Mouse (Mus musculus) heart, embryonic 14.5 days (tissue): ENCODE data around the gene Cyb5r1. TPM values are rescaled to one million over a fixed set of nuclear protein-coding genes. Genes with fewer than 3 reads are reported as not detected.

Experiments used
- ATAC-seq: fragments of 200-750 bp; cut with Nextera tagmentation; 2 replicates; pipeline ENCODE4 v1.8.0; 2017; ENCODE audit warnings: low read depth, moderate TSS enrichment; ENCODE audit not compliant: insufficient number of reproducible peaks, insufficient read depth, low FRiP score
- H3K27ac ChIP-seq, 2 experiments: fragments of 200-500 bp in 1 of 2; fragments of 300-500 bp in 1 of 2; sonication (generic) in 1 of 2; replicated peaks in 1 of 2; 2 replicates each; pipeline ENCODE4 v1.5.1; 2012 to 2014; ENCODE audit warnings: low read depth in 2 of 2, low read length in 2 of 2, control low read depth in 1 of 2, mild to moderate bottlenecking in 1 of 2, mixed read lengths in 1 of 2; ENCODE audit not compliant: control insufficient read depth in 1 of 2, insufficient read depth in 1 of 2
- H3K27me3 ChIP-seq: fragments of 300-500 bp; sonication (generic); 2 replicates; pipeline ENCODE4 v1.6.1; 2014; ENCODE audit warnings: mild to moderate bottlenecking, low read length, control low read depth; ENCODE audit not compliant: control insufficient read depth, insufficient read depth
- H3K36me3 ChIP-seq: fragments of 300-500 bp; sonication (generic); 2 replicates; pipeline ENCODE4 v1.6.1; 2014; ENCODE audit warnings: mild to moderate bottlenecking, control low read depth, low read length, mixed read lengths; ENCODE audit not compliant: control insufficient read depth, insufficient read depth
- H3K4me1 ChIP-seq, 2 experiments: fragments of 200-500 bp in 1 of 2; fragments of 300-500 bp in 1 of 2; sonication (generic) in 1 of 2; 2 replicates each; pipeline ENCODE4 v1.6.1; 2012 to 2014; ENCODE audit warnings: low read length in 2 of 2, control low read depth in 1 of 2, mixed read lengths in 1 of 2; ENCODE audit not compliant: control insufficient read depth in 2 of 2, insufficient read depth in 2 of 2
- H3K4me2 ChIP-seq: fragments of 300-500 bp; sonication (generic); 2 replicates; pipeline ENCODE4 v1.6.1; 2014; ENCODE audit warnings: mild to moderate bottlenecking, low read length
- H3K4me3 ChIP-seq, 2 experiments: fragments of 200-500 bp in 1 of 2; fragments of 300-500 bp in 1 of 2; sonication (generic) in 1 of 2; 2 replicates each; pipeline ENCODE4 v1.5.1; 2012 to 2014; ENCODE audit warnings: low read length in 2 of 2, mild to moderate bottlenecking in 2 of 2, control low read depth in 1 of 2, low read depth in 1 of 2, moderate library complexity in 1 of 2; ENCODE audit not compliant: control insufficient read depth in 1 of 2, insufficient read depth in 1 of 2
- H3K9ac ChIP-seq: fragments of 300-500 bp; sonication (generic); 2 replicates; pipeline ENCODE4 v1.6.1; 2014; ENCODE audit warnings: mild to moderate bottlenecking, low read length
- H3K9me3 ChIP-seq: fragments of 300-500 bp; sonication (generic); 2 replicates; pipeline ENCODE4 v1.6.1; 2016; ENCODE audit warnings: low read length, control low read depth; ENCODE audit not compliant: control insufficient read depth
- WGBS: fragments of 180-500 bp; shearing (Covaris S2); extraction: QIAGEN DNeasy Blood & Tissue Kit; methylation state at CpG from one replicate; pipeline ENCODE4 v1.1.7; 2014; 5-methylcytosine and 5-hydroxymethylcytosine counted together
- polyA plus RNA-seq: library from polyadenylated mRNA; unstranded; fragments of >200 nt; fragmentation: Nextera tagmentation; extraction: Ambion mirVana; gene quantifications from 2 replicates; pipeline ENCODE4 v1.2.1, GENCODE M21; 2014

The Cyb5r1 gene
- polyA plus RNA-seq, 1 experiment from 2014 or later, result 40.6 TPM

DNA sequence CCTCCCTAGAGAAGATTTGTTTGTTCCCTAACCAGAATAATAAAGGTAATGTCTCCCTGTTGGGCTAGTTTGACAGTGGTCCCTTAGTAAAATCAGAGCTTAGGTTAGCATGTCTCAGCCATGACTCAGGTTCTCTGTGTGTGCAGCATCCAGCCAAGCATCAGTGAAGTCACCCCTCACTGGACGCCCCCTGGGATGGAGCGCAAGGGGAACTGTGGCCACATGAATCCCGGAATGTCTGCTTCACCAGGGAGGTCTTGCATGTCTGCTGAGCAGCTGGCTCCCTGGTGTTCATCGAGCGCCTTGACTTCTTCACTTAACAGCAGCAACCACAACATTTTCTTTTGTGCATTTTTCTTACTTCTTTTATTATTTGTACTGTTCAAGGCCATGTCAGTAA is 11.5 kb upstream of the Cyb5r1 start:
- Histone ChIP-seq H3K27me3 (no peaks in the 10 kb centered on the region), H3K4me1 (no peaks in the 10 kb centered on the region), H3K36me3 (no peaks in the 10 kb centered on the region), H3K9me3 (no peaks in the 10 kb centered on the region), H3K27ac (no peak overlapping the region), H3K4me3 (no peak overlapping the region), H3K9ac (no peak overlapping the region), H3K4me2 (no peak overlapping the region)
- WGBS, result 47% methylated on average over 5 of the region's 5 CpGs
- ATAC-seq, result no peak

DNA sequence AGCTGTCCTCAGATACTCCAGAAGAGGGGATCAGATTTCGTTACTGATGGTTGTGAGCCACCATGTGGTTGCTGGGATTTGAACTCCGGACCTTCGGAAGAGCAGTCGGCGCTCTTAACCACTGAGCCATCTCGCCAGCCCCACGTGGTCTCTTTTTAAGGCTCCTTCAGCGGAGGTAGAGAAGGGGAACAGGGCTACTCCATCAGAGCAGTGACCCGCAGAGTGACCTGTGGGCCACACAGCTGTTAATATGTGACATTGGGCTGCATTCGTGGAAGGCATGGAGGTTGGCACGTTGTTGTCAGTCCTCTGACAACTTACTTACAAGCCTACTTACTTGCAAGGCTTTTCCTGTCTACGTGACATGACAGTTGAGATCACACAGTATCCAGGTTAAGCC is 7.1 kb upstream of the Cyb5r1 start:
- H3K9ac ChIP-seq, result no peak overlapping the region
- H3K9me3 ChIP-seq, result peaks cover 3% of the 10 kb centered on the region; the same call in 1 of the 2 replicates
- H3K36me3 ChIP-seq, result no peaks in the 10 kb centered on the region
- H3K4me2 ChIP-seq, result no peak overlapping the region
- no peaks in the 10 kb centered on the region for H3K4me1 ChIP-seq
- 88% methylated on average over 12 of the region's 12 CpGs for WGBS
- ATAC-seq, result no peak
- H3K27ac ChIP-seq, result no peak overlapping the region
- no peak overlapping the region for H3K4me3 ChIP-seq
- no peaks in the 10 kb centered on the region for H3K27me3 ChIP-seq

DNA sequence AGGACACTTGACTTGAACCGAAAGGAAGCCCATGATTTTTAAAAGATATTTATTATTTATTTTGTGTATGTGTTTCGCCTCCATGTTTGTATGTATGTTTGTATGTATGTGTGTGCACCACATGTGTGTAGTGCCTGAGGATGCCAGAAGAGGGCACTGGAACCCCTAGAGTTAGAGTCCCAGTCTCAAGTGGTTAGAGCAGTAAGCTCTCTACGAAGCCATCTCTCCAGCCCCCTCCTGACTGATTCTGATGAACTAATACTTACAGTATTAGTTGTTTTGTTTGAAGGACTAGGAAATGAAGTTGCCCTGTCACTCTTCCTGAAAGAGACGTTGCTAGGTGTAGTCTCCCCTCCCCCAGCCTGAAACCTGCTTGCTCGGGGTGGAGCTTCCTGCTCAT is 5.6 kb upstream of the Cyb5r1 start:
- H3K9me3 ChIP-seq, result peaks cover 3% of the 10 kb centered on the region; the same call in 1 of the 2 replicates
- no peak overlapping the region for H3K27ac ChIP-seq
- H3K4me1 ChIP-seq, result no peaks in the 10 kb centered on the region
- no peak overlapping the region for H3K9ac ChIP-seq
- H3K4me2 ChIP-seq, result no peak overlapping the region
- no peaks in the 10 kb centered on the region for H3K27me3 ChIP-seq
- WGBS, result 62% methylated on average over 5 of the region's 5 CpGs
- no peak overlapping the region for H3K4me3 ChIP-seq
- H3K36me3 ChIP-seq, result no peaks in the 10 kb centered on the region
- no peak for ATAC-seq

DNA sequence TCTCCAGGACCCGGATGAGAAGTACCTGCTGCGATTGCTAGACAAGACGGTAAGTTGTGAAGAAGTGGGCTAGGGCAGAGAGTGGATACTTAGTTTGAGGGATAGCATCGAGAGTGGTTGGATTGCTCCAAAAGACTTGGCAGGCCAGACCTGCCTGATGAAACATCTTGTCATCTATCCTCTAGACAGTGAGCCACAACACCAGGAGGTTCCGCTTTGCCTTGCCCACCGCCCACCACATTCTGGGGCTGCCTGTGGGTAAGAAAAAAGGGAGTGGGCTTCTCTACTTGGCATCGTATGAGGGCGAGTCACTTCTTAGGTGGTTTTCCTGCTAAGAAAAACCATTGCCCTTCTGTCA is 1.0 kb downstream of the Cyb5r1 start:
- peak overlapping the region; percentile 11 to 71; a peak in 1 of 4 replicates for H3K27ac ChIP-seq
- peaks cover 2 to 5% of the 10 kb centered on the region in 2 experiments for H3K4me1 ChIP-seq
- WGBS, result 25% methylated on average over 8 of the region's 8 CpGs
- peak overlapping the region; percentile 69 for H3K4me2 ChIP-seq
- H3K27me3 ChIP-seq, result no peaks in the 10 kb centered on the region
- peaks cover 39% of the 10 kb centered on the region for H3K36me3 ChIP-seq
- H3K4me3 ChIP-seq, result peak overlapping the region; percentile 65 to 70
- peak overlapping the region; percentile 86 for H3K9ac ChIP-seq
- no peak for ATAC-seq
- H3K9me3 ChIP-seq, result no peaks in the 10 kb centered on the region

DNA sequence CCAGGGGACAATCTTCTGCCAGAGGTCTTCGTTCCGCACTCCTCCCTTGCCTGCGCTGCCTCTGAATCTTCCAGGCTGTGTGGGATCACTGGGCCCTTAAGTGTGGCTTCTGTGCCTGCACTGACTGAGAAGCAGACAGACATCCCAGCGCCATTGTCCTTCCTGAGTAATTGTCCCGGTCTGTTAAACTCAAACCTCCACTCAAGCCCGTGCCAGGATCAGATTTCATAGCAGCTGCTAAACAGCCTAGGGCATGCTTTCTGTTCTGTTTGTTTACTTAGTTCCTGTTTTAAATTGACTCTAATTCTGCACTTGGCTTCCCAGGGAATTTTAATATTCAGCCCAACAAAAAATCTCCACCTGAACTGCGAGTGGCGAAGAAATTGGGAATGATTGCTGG is 2.7 kb downstream of the Cyb5r1 start:
- Histone ChIP-seq H3K27ac (no peak overlapping the region), H3K4me1 (peaks cover 2 to 5% of the 10 kb centered on the region in 2 experiments), H3K4me3 (no peak overlapping the region), H3K4me2 (no peak overlapping the region), H3K9me3 (no peaks in the 10 kb centered on the region), H3K27me3 (no peaks in the 10 kb centered on the region), H3K36me3 (peaks cover 49% of the 10 kb centered on the region), H3K9ac (no peak overlapping the region)
- 89% methylated on average over 8 of the region's 8 CpGs for WGBS
- no peak for ATAC-seq

DNA sequence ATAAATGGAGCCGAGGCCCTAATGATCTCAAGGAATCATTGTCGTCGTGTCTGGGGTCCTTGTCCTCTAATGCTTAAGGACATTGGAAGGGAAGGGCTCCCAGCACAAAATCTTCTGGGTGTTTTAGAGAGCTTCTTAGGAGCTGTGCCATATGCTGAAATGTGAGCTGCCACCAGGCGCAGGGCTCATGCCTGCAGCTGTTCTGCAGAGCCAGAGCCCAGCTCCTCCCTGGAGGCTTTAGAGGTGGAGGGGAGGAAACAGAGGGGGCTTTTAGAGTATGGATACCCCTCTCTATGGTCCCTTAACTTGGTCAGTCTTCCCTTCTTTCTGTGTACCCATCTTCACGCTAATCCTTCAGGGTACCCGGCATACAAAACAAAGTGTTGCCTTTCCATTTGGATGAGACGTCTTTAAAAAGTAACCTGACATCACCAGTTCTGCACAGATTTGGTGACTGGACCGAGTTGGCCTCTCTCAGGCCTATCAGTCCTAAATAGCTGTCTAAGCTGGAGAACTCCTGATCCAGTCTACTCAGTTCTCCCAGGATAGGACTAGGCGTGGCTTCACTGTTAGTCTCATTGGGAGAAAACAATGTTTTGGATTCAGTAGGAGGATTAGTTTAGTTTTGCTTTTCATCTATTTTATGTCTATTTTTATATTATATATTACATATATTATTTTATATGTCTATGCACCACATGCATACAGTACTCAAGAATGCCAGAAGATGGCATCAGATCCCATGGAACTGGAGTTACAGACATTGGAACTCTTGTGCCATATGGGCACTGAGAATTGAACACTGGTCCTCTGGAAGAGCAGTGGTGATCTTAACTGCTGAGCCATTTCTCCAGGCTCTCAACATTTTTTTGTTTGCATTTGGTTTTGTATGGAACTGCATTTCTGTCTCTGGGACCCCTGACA is 6.6 kb downstream of the Cyb5r1 start:
- H3K4me1 ChIP-seq, result peaks cover 4 to 19% of the 10 kb centered on the region in 2 experiments; a peak in 3 of 4 replicates
- WGBS, result 87% methylated on average over 9 of the region's 9 CpGs
- H3K9ac ChIP-seq, result no peak overlapping the region
- H3K9me3 ChIP-seq, result no peaks in the 10 kb centered on the region
- H3K4me2 ChIP-seq, result no peak overlapping the region
- H3K27me3 ChIP-seq, result no peaks in the 10 kb centered on the region
- H3K36me3 ChIP-seq, result peaks cover 49% of the 10 kb centered on the region
- H3K27ac ChIP-seq, result no peak overlapping the region
- H3K4me3 ChIP-seq, result no peak overlapping the region
- no peak for ATAC-seq

DNA sequence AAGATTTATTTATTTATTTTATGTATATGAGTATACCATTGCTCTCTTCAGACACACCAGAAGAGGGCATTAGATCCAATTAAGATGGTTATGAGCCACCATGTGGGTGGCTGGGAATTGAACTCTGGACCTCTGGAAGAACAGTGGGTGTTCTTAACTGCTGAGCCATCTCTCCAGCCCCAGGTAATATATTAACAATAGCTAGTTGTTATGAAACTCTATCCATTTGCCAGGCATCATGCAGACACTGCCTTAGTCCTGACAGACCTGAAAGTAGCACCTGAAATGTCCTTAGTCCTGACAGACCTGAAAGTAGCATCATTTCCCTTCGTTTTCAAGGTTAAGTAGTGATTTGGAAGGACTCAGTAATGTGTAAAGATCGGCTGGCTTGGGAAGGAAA is 8.7 kb downstream of the Cyb5r1 start:
- peaks cover 34% of the 10 kb centered on the region for H3K36me3 ChIP-seq
- peak overlapping the region; percentile 89; the same call in 1 of the 2 replicates for H3K9ac ChIP-seq
- no peak overlapping the region for H3K4me3 ChIP-seq
- 39% methylated on average over 2 of the region's 2 CpGs for WGBS
- peaks cover 8 to 31% of the 10 kb centered on the region in 2 experiments for H3K4me1 ChIP-seq
- peak overlapping the region; percentile 62 for H3K4me2 ChIP-seq
- ATAC-seq, result no peak
- H3K27ac ChIP-seq, result peak overlapping the region in 1 of 2 experiments; percentile 87; a peak in 2 of 4 replicates
- no peaks in the 10 kb centered on the region for H3K27me3 ChIP-seq
- H3K9me3 ChIP-seq, result no peaks in the 10 kb centered on the region
